Mouse (Mus musculus): ENCODE results near the gene Ggta1.

The Ggta1 gene

DNA sequence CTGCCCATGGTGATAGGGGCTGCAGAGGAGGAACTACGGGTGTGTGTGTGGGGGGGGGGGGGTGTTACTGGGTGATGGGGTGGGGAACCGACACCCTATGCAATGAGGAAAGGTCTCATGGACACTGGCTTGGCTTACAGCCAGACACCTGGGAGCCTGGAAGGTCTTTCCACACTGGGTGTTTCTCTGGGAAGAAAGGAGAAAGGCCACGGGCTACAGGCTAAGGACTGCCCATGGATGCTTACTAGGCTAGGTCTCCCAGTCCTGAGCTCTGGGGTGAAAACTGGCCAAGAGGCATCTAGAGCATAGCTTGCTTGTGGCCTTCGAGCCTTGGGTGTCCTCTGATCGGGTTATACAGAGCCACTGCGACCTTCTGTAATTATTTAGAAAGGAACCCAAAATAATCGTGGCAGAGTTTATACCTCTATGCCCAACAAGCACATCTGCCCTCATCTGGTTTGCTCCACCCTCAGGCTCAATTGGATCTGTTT lies at the start of gene Ggta1:
Gene Ggta1 (minus strand): TSS at position 441 of the 491 bp plus-strand sequence.
- no peak for DNase-seq (ENCODE audit: low read depth, low spot score)

DNA sequence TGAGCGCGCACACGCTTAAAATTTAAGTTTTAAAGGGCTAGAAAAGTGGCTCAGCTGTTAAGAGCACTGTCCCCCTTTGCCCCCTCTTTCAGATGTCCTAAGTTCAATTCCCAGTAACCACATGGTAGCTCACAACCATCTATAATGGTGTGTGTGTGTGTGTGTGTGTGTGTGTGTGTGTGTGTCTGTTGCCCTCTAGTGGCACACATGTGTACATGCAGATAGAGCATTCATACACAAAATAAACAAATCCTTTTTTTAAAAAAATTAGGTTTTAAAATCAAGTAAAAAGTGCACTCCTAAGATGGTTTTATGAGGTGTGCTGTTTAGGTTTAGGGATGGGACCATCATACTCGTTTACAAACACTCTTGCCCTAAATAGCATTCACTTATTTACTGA lies 49.2 kb upstream of the Ggta1 start:
- no peak for DNase-seq (ENCODE audit: low read depth, low spot score)

DNA sequence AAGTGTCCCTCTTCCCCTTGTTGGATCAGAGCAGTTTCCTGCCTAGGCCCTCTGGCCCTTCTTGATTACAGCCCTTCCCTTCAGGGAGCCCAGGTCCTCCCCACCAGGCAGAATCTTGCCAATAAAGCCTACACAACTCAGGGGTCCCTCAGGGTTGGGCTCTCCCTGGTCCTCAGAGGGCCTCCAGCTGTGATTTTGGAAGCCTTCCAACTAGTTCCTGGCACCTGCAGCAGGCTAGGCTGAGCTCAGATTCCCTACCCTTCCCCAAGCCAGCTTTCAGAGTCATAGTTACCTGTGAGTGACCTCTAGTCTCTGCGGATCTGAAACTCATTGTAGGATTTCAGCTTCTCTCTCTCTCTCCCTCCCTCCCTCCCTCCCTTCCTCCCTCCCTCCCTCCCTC lies 47.9 kb upstream of the Ggta1 start:
- DNase-seq (ENCODE audit: low read depth, low spot score) = no peak

DNA sequence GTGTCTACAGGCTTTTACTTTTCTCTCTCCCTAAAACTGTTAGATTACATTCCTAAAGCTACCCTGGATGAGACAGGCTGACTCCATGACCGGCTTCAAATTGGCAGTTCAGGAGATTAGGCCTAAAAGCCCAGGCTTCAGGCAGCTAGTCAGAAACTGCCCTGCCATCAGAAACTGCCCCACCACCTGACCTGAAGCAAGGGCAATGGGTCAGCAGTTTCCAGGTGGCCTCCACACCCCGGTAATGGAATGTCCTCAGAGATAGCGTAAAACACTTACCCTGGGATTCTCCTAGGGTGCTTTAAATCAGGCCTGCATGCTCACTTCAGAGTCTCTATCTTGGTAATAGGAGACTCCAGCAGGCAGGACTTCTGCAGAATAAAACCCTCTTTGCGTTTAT lies 46.9 kb upstream of the Ggta1 start:
- DNase-seq (ENCODE audit: low read depth, low spot score) = no peak

DNA sequence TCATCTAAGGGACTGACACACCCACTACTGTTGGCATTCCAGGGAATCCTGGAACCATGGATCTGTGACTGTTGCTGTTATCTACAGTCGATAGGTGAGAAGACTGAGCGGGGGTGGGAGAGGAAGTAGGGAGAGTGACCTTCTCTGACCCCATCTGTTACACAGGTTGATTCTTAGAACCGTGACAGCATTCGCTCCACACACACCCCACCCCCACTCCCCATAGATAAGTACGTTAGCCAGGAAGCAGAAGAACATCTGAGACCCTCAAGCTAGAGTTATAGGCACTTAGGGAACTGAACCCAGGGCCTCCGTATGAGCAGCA lies 46.3 kb upstream of the Ggta1 start:
- no peak for DNase-seq (ENCODE audit: low read depth, low spot score)

DNA sequence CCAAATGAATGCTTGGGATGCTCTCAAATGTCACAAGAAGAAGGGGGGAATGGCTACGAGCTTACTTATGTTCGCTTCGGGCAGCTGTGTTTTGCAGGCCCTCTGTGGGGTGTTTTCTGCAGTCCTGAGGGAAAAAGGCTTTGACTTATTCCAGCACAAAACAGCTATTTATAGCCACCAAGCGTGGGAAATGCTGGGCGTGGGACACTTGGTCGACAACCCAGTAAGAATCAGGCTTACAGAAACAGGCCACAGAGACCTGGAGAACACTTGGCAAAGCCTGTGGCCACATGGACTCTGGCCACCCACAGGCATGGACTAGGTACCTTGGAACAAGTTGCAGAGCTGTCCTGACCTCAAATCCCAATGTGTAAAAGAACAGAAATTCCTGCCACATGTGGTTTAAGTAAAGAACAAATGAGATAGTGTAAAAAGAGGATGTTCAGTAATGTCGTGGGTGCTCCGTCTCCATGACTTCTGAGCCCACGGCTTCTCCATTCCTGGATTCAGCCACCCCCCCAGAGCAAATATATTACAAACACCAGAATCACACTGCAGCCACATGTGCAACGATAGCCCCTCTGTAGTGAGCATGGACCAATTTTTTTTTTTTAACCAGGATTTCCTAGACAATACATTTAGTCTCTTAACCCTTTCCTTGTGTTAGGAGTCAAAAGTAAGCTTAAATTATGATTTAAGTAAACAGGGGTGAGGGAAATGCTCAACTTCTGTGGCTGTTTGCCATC lies 45.7 kb upstream of the Ggta1 start:
- no peak for DNase-seq (ENCODE audit: low read depth, low spot score)

DNA sequence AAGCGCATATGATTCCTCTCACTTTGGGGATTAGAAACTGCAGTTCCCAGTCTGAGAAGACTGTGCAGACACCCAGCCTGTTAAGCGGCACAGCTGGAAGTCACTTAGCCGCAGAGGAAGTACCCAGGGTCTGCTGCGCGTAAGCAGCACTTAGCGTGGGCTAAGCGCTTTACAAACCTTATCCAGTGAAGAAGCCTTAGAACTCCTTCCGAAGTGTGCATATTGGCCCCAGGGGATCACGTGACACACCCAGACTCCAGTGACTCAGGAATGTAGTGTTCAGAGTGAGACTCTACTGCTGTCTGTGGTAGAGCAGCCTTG lies 44.1 kb upstream of the Ggta1 start:
- DNase-seq (ENCODE audit: low read depth, low spot score) = no peak

DNA sequence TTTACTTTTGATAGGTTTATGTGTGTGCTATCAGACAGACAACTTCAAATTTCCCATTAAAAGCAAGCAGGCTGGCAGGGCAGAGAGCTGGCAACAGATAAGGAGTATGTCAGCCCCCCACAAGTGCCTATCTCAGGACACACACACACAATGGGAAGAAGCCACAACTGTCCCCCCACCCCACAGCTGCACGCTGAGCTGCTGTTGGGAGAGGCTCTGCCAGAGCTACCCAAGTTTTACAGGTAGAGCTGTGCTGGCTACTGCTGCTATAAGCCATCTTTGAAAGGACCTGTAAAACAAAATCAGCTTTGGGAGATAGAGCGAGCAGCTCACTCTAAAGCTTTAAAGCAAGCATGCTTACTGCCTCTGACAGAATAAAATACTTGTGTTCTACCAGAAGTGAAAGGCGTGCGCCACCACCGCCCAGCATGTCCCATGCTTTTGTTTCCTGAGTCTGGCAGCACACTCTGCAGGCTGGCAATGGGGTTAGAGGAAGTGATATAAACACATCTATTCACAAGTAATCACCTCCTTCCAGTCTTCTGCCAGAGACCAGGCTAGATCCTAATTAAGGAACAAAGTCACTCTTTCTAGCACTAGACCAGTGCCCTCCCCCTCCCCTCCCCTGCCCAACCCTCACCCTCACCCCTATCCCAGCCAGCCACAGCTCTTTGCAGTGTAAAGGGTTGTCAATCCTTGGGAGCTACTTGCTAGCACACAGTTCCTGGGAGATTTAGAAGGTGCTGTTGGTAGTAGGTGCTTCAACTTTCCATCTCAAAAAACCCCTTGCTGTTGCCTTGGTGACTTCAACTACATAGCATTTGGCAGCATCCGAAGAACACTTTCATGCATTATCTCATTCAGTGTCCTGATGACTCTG lies 43.5 kb upstream of the Ggta1 start:
- no peak for DNase-seq (ENCODE audit: low read depth, low spot score)

DNA sequence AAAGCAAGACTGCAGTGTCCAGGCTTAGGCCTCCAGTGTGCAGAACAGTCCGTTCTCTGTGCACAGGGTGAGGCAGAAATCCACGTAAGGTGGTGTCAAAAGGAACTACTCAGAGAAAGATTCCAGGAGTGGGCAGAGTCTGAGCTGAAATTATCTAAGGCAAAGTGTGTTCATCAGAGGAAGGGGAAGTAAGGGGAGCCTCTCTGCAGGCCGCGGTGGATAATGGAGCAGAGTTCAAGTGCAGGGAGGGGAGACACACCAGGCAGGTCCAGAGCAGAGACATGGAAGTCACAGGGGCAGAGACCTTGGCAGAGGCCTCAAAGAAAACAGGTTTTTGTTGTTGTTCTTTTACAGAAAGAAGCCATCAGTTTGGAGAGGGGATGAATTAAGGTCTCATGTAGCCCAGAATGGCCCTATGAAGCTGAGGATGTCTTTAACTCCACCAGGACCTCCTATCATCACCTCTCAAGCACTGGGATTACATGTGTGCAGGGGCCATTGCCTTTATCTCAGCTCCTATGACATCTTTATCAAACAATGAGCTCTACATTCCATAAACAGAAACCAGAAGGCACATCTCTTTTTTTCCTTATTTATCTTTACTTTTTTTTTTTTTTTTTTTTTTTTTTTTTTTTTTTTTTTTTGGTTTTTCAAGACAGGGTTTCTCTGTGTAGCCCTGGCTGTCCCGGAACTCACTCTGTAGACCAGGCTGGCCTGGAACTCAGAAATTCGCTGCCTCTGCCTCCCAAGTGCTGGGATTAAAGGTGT lies 42.7 kb upstream of the Ggta1 start:
- no peak for DNase-seq (ENCODE audit: low read depth, low spot score)

DNA sequence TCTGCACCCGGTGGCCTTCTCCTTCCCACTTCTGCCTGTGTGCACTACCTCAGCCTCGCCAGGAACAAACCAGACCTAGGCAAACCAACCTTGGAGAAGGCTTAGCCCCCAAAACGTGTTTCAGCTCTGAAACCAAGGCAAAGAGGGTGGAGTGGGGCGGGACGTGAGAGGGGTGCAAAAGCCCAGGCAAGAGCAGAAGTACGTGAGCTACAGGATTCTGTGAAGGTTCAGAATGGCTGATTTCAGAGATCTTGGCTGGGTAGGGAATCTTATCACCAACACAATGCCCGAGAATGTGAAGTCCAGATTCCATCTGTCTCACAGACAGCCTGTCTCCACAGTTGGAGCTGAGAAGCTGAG lies 41.4 kb upstream of the Ggta1 start:
- no peak for DNase-seq (ENCODE audit: low read depth, low spot score)

DNA sequence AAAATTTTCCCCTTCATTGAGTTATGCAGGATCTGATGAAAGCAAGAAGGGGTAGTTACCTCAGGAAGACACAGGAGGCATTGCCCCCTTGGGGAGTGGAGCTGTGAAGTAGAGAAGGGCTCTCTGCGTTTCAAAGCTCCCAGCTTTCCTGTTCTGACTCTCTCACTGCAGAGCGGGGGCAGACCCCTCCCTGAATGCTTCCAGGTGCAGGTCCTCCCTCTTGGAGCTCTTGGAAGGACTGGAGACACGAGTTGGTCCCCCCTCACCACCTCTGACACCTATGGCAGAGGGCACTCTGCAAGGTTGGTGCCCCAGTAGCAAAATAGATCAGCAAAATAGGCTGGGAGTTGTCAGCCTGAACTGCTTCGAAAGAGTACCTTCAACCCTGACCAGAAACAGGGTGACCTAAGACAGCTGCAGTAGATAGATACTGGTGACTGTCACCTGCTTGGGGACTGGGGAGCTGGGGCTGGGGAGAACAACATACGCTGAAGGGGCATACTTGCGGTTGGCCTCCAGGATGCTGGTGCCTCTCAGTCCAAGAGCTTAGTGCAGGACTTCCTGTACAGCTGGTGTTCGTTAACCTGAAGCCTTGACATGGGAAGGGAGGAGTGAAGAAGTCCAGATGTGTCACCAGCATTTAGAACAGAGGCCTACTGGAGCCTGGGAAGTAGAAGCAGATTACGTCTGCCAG lies 40.8 kb upstream of the Ggta1 start:
- DNase-seq (ENCODE audit: low read depth, low spot score) = no peak

DNA sequence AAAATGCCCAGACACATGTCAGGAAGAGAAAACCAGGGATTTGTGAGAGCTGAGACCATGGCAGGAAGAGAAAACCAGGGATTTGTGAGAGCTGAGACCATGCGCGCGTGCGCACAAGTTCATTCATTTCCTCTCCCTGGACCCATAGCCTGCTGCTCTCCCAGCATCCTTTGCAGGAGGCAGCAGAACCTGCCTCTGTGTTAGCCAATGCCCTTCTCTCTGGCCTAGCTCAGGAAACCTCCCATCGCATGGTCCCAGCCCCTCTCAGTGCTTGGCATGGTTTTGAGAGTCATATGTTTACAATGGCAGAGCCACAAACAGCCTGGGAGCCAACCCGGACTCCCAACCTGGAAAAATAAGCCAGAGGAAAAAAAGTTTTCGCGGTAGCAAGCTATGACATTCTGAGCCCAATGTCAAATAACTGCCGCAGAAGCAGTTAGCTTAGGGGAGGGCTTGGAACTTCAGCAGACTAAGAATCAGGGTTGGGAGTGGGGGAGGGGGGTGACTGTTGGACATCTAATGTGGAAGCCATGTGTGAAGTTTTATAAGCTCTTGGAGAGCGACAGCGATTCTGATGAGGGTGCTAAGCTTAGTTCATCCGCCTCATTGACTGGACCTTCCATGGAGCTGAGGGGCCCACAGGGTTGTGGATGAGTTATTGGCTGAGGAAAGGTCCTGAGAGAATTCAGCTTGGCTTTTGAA lies 40.1 kb upstream of the Ggta1 start:
- DNase-seq (ENCODE audit: low read depth, low spot score) = no peak

DNA sequence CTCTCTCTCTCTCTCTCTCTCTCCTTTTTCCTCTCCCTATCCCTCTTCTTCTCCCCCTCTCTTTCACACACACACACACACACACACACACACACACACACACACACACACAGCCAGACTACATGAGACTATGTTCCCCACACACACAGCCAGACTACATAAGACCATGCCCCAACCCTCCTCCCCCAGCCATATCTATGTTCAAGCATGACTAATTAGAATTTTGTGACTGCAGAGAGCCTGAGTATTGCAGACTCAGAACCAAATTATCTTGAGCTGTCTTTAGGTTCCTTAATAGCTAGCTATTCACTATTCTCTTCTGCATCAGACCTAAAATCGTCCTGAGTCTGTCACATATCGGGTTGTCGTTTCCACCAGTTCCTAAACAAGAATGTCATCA lies 39.5 kb upstream of the Ggta1 start:
- no peak for DNase-seq (ENCODE audit: low read depth, low spot score)

DNA sequence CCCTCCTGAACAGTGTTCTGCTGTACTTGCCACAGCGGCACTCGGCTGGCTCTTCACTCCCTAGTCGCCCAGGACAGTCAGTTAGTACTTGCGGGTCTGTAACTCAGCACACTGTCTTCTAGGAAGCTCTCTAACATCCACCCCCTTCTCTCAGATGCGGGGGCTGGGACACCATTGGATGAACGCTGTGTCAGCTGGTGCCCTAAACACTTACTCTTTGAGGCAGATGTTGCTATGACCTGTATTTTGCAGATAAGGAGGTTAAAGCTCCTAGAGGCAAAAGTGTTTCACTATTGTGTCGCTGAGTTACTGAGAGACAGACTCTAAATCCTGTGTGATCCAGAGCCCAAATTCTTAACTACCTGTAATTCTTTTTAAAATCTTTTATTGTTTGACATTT lies 36.4 kb upstream of the Ggta1 start:
- DNase-seq (ENCODE audit: low read depth, low spot score) = no peak

DNA sequence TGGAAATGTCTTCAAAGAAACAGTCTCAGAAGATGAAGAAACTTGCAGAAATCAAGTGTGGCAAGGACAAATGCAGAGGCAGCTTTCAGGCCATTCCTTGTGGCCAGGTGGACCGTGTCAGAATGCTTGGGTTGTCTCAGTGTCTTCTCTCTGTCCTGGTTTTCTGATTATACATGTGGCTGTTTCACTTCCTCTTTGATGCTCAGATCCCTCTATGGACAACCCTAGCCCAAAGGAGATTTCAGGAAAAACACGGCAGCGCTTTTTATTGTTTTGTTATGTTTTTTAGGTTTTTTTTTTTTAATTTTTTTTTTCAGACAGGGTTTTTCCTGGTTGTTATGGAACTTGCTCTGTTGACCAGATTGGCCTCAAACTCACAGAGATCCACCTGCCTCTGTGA lies 35.9 kb upstream of the Ggta1 start:
- DNase-seq (ENCODE audit: low read depth, low spot score) = no peak

DNA sequence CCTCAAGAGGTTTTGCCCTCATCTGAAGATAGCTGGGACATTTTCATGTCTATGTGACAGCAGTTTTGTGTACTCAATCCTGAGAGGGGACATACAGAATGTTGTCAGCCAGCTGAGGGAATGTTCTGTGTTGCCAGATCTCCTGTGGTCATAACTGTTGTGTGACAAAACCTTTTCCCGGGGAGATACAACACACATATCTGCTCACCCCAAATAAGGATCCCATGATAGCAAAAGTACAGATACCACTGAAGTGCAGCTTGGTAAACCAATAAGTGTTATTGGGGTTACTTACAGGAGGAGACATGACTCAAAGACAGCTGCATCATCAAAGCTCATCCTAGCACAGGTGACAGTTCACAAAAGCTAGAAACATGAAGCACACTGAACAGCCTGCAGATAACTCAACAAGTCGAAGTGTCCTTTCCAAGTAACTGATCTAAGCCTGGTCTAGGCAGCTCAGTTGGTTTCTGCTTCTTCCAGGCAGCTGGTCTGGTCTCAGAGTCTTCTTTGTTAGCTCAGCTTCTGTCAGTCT lies 34.7 kb upstream of the Ggta1 start:
- no peak for DNase-seq (ENCODE audit: low read depth, low spot score)

DNA sequence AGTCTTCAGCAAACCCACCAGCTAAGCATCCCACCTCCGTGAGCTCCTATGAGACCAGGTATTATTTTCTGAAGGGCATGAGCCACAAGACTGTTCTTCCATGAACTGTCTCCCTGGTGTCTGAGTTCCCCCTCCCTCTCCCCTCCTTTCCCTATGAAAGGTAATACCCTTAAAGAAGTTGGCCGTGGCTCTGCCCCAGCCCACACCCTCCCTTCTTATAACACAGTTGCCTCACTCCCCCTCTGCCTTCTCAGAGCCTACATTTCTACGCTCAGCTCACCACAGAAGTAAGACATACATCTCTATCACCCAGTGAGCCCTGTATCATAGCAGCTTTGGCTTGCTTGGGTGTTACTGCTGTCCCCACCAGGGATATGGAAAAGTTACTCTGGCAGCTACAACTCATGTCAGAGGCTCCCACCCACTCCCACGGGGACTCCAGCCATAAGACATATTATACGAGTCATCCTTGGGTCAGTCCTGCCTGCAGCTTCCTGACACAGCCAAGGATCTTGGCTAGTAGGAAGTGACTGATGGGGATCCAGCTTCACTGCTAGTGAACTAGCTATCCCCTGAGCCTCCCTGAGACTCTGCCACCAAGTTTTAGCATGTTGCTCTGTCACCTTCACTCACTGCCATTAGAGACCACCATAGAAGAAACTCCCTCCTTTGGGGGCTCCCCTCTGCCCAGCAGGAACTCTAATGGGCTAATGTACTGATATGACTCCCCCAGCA lies 33.4 kb upstream of the Ggta1 start:
- no peak for DNase-seq (ENCODE audit: low read depth, low spot score)

DNA sequence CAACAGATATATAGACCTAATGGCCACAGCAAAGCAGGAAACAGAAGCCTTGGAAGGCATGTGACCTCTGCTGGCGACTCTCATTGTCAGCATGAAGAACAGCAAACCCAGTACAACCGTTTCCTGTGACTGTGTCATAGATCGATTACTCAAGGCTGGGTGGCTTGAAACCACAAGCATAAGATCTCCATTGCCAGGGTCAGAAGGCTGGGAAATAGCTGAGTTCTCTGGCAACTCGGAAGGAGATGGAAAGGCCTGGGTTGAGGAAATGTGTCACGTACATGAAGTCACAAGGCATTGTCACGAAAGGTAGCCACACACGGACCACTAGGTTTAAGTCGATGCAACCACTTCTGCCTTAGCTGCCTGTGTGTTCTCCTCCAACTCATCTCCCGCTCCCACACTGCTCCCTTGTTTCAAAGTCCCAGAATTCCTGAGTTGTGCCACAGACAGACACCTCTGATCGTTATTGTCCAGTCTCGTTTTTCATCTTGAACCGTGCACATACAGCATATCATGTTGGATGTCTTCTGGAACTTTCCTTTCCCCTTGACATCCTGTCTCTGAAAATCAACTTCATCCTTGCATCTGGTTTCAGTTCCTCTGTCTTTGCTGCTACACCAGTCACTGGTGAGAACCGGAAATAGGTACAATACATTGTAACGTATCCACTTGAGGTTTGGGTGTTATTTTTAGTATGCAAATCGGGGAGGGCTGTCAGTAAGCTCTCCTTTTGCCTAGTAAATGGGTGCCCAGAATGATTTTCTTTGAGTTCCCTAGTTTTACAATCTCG lies 32.7 kb upstream of the Ggta1 start:
- no peak for DNase-seq (ENCODE audit: low read depth, low spot score)

DNA sequence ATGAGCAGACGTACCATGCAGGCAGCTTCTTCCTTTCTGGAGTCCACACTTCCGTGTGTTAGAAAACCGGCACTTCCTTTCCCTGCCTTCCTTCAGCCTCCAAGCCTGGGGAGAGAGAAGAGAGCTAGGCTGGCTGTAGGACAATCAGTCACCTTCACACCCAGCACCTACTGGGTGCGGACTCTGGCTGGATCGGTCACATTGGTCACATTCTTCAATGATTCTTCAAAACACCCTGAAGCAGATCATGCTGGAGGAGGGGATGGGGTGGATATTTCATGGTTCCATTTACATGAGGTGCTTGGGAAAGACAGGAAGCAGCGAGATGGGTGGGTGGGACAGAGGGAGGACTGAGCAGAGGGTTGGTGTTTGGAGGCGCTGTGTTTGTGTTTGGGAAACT lies 30.5 kb upstream of the Ggta1 start:
- no peak for DNase-seq (ENCODE audit: low read depth, low spot score)

DNA sequence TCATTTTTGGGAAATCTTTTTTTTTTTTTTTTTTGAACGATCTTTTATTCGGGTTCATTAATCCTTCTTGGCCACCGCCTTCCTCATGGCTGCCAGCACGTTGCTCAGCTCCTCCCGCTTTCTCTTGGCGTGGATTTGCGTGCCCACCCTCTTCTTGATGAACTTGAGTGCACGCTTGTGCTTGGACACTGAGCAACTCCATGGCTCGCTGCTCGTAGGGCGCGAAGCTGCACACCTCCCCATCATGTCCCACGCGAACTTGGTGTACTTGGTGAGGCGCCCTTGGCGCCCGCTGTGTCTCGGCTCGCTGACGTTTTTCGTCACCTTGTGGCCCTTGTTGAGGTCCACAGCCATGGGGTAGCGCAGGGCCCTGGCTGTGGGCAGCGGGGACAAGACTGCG lies 28.1 kb upstream of the Ggta1 start:
- DNase-seq (ENCODE audit: low read depth, low spot score) = no peak

Data from brain, embryonic 18.5 days (tissue).